Mouse (Mus musculus) kidney, adult 2 months (tissue): ENCODE measurements around the gene Rbfox1. TPM values are rescaled to one million over a fixed set of nuclear protein-coding genes. Genes with fewer than 3 reads are reported as not detected.

Source experiments
- DNase-seq: peaks from one replicate; pipeline ENCODE4 v3.0.0; 2021
- H3K27ac ChIP-seq: fragments of 200-500 bp; 2 replicates; pipeline ENCODE4 v1.5.1; 2012; ENCODE audit warnings: low read depth, low read length, control low read depth, inconsistent platforms; ENCODE audit not compliant: insufficient read depth
- H3K27me3 ChIP-seq: fragments of 200-500 bp; replicated peaks from 2 replicates; pipeline ENCODE4 v1.6.1; 2012; ENCODE audit warnings: mild to moderate bottlenecking, moderate library complexity, low read length, inconsistent platforms; ENCODE audit not compliant: control insufficient read depth, insufficient read depth
- H3K36me3 ChIP-seq: fragments of 200-500 bp; 2 replicates; pipeline ENCODE4 v1.6.1; 2012; ENCODE audit warnings: mild to moderate bottlenecking, moderate library complexity, low read length, inconsistent platforms; ENCODE audit not compliant: control insufficient read depth, insufficient read depth
- H3K4me1 ChIP-seq: fragments of 200-500 bp; 2 replicates; pipeline ENCODE4 v1.6.1; 2011; ENCODE audit warnings: low read length; ENCODE audit not compliant: control insufficient read depth, insufficient read depth
- H3K4me3 ChIP-seq: fragments of 200-500 bp; 2 replicates; pipeline ENCODE4 v1.5.1; 2011; ENCODE audit warnings: mild to moderate bottlenecking, low read depth, low read length, control low read depth; ENCODE audit not compliant: insufficient read depth
- CTCF ChIP-seq: fragments of 200-500 bp; conservative IDR thresholded peaks from 2 replicates; pipeline ENCODE4 v1.5.1; 2011; ENCODE audit warnings: low read depth, mild to moderate bottlenecking, control low read depth, low read length, moderate library complexity, mixed read lengths; ENCODE audit not compliant: insufficient read depth, insufficient read length
- POLR2A ChIP-seq: fragments of 200-500 bp; IDR thresholded peaks from one replicate; pipeline ENCODE4 v1.6.1; 2011; ENCODE audit warnings: low read depth, low read length, control low read depth
- WGBS: fragments of 180-500 bp; shearing (Covaris S2); methylation state at CpG from one replicate; pipeline ENCODE4 v1.1.7; 2018; 5-methylcytosine and 5-hydroxymethylcytosine counted together
- polyA plus RNA-seq: library from polyadenylated mRNA; depleted of rRNA; stranded (reverse); fragments of >200 nt; gene quantifications from 2 replicates; pipeline ENCODE4 v1.2.3, GENCODE M21; 2012

Gene Rbfox1
- polyA plus RNA-seq, 1 experiment, result 4.2 TPM

GRCm38 (mm10) chr16:7451193-7451592 lies 1566.0 kb downstream of the Rbfox1 start:
- no peak for TF ChIP-seq CTCF
- no peak for TF ChIP-seq POLR2A
- Histone ChIP-seq H3K4me3 (no peak overlapping the region), H3K27ac (no peak overlapping the region), H3K27me3 (no peaks in the 10 kb centered on the region), H3K4me1 (no peaks in the 10 kb centered on the region; the same call in 1 of the 2 replicates), H3K36me3 (no peaks in the 10 kb centered on the region)
- WGBS, result 79% methylated on average over 3 of the region's 3 CpGs
- DNase-seq, result no peak

- Histone ChIP-seq H3K36me3 (no peaks in the 10 kb centered on the region), H3K4me1 (no peaks in the 10 kb centered on the region), H3K4me3 (no peak overlapping the region), H3K27ac (no peak overlapping the region), H3K27me3 (no peaks in the 10 kb centered on the region)
- no peak for TF ChIP-seq CTCF
- no peak for TF ChIP-seq POLR2A
- 87% methylated on average over 4 of the region's 4 CpGs for WGBS
- no peak for DNase-seq
These were observed 1572.4 kb downstream of the Rbfox1 start for GRCm38 (mm10) chr16:7457571-7457970.
